Mouse (Mus musculus) cerebellum, adult 11-12 months (tissue): ENCODE data around the gene Gm14444.
"Not testable (repeated sequence)": the region's sequence is repeated elsewhere in the genome, so short reads cannot be mapped to it uniquely, and the experiment has no call there.

ENCODE experiments used
- DNase-seq: peaks from one replicate; pipeline ENCODE4 v3.0.0; 2022

Gm14444 gene

GRCm38 (mm10) chr2:175010022-175010421, at the start of gene Gm14444:
Gm14444 (plus strand) TSS chr2:175010241.
- DNase-seq = not testable (repeated sequence)

GRCm38 (mm10) chr2:174965466-174965865, 44.6 kb upstream of the Gm14444 start:
- not testable (repeated sequence) for DNase-seq

- DNase-seq = not testable (repeated sequence)
These were observed 34.2 kb downstream of the Gm14444 start for GRCm38 (mm10) chr2:175044268-175044667.

- not testable (repeated sequence) for DNase-seq
These were observed 57.7 kb downstream of the Gm14444 start, which contains the start of gene Gm14393 for GRCm38 (mm10) chr2:175067681-175068261. Gm14393 (minus strand) TSS chr2:175067781.
